Mouse (Mus musculus) ES-Bruce4 (cell line): ENCODE measurements at regions not wholly inside any gene's neighbourhood (a gene's known extent, or its start where the extent isn't known, plus 50 kb on each side); places are given as distances from the start of the nearest gene placed in this dataset.

Experiments used
- CTCF ChIP-seq: IDR thresholded peaks from one replicate; pipeline ENCODE4 v1.8.1; 2011; ENCODE audit warnings: low read depth, low read length
- EP300 ChIP-seq: IDR thresholded peaks from 2 replicates; pipeline ENCODE4 v1.6.1; 2011; ENCODE audit warnings: low read depth, low read length; ENCODE audit not compliant: insufficient read depth
- POLR2A ChIP-seq: IDR thresholded peaks from one replicate; pipeline ENCODE4 v1.8.1; 2011; ENCODE audit warnings: low read length; ENCODE audit not compliant: insufficient read depth

DNA sequence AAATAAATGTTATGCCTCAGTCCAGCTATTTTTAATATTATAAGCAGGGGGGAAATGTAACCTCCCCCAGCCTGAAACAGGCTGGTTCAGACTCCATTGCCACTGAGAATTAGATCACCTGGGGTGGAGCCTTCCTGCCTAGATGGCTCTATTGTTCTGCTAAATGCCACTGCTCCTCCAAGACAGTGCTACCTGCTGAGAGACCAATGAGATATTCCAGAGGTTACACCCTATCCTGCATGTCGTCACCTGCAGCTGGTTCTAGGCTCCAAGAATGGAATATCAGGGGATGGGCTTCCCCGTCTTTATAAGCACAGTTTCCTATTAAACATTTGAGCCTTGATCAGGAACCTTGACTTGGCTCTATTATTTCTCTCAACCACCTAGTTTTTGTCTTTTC, 465.7 kb upstream of the Gm44 start:
- no peak for TF ChIP-seq POLR2A
- no peak for TF ChIP-seq CTCF
- no peak for TF ChIP-seq EP300
